Mouse (Mus musculus) heart, embryonic 10.5 days (tissue): ENCODE results near the gene Armh1. TPM values are rescaled to one million over a fixed set of nuclear protein-coding genes. Genes with fewer than 3 reads are reported as not detected.
"Not testable (repeated sequence)": the region's sequence is repeated elsewhere in the genome, so short reads cannot be mapped to it uniquely, and the experiment has no call there.

Source experiments
- DNase-seq: peaks from one replicate; pipeline ENCODE4 v3.0.0-alpha.2; 2017; ENCODE audit warnings: low spot score
- H3K27ac ChIP-seq: fragments of 300-500 bp; sonication (generic); 2 replicates; pipeline ENCODE4 v1.5.1; 2016; ENCODE audit warnings: mild to moderate bottlenecking
- H3K27me3 ChIP-seq: fragments of 300-500 bp; sonication (generic); 2 replicates; pipeline ENCODE4 v1.6.1; 2016; ENCODE audit warnings: mild to moderate bottlenecking; ENCODE audit not compliant: poor library complexity, insufficient read depth, severe bottlenecking
- H3K36me3 ChIP-seq: fragments of 300-500 bp; sonication (generic); 2 replicates; pipeline ENCODE4 v1.6.1; 2016; ENCODE audit warnings: mild to moderate bottlenecking, moderate library complexity
- H3K4me1 ChIP-seq: fragments of 300-500 bp; sonication (generic); 2 replicates; pipeline ENCODE4 v1.6.1; 2016; ENCODE audit warnings: mild to moderate bottlenecking
- H3K4me3 ChIP-seq: fragments of 300-500 bp; sonication (generic); 2 replicates; pipeline ENCODE4 v1.5.1; 2016; ENCODE audit warnings: mild to moderate bottlenecking, moderate library complexity
- H3K9me3 ChIP-seq: fragments of 300-500 bp; sonication (generic); 2 replicates; pipeline ENCODE4 v1.6.1; 2016; ENCODE audit warnings: mild to moderate bottlenecking, moderate library complexity
- WGBS: fragments of 180-500 bp; shearing (Covaris S2); methylation state at CpG from one replicate; pipeline ENCODE4 v1.1.7; 2016; 5-methylcytosine and 5-hydroxymethylcytosine counted together
- polyA plus RNA-seq: library from polyadenylated mRNA; unstranded; fragments of >200 nt; fragmentation: Nextera tagmentation; extraction: Ambion mirVana; gene quantifications from 2 replicates; pipeline ENCODE4 v1.2.1, GENCODE M21; 2016

Gene Armh1
- polyA plus RNA-seq, 1 experiment from 2014 or later, result 0.20 TPM

DNA sequence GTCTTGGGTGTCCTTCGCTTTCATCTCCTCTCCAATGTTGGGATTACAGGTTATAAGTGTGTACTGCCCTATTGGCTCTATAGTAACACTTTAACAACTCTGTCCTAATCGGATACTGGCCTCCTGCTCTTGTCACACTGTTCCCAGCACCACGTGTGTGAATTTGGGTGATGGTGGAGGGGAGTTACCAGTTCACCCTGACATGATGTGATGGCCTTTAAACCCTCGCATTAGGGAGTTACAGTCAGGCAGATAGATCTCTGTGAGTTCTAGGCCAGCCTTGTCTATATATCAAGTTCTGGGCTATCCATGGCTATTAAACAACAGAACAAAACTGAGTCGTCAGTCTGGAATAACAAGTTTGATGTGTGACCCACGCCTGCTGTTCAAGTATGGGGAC is 42.3 kb downstream of the Armh1 start:
- Histone ChIP-seq H3K27me3 (0 out of 2 replicates have a peak, but pooled peaks cover 7% of the 10 kb centered on the region), H3K36me3 (no peaks in the 10 kb centered on the region)

GRCm38 (mm10) chr4:117202992-117203354 is 49.0 kb downstream of the Armh1 start:
- WGBS, result 61% methylated on average over 4 of the region's 4 CpGs
- peak overlapping the region; percentile 54 for H3K4me3 ChIP-seq
- no peaks in the 10 kb centered on the region for H3K36me3 ChIP-seq
- peak overlapping the region; percentile 90; the same call in 1 of the 2 replicates for H3K27ac ChIP-seq
- no peaks in the 10 kb centered on the region for H3K9me3 ChIP-seq
- H3K4me1 ChIP-seq, result no peaks in the 10 kb centered on the region
- no peaks in the 10 kb centered on the region for H3K27me3 ChIP-seq
- DNase-seq, result no peak

More for the DNA sequence above, 42.3 kb downstream of the Armh1 start:
- 0 out of 2 replicates have a peak, but pooled peaks cover 8% of the 10 kb centered on the region for H3K4me1 ChIP-seq
- no peak overlapping the region for H3K4me3 ChIP-seq
- H3K27ac ChIP-seq, result no peak overlapping the region
- no peak for DNase-seq
- 79% methylated on average over 6 of the region's 6 CpGs for WGBS
- no peaks in the 10 kb centered on the region for H3K9me3 ChIP-seq

GRCm38 (mm10) chr4:117202046-117202991 is 49.6 kb downstream of the Armh1 start:
- Histone ChIP-seq H3K27ac (peak overlapping the region; percentile 90), H3K4me1 (no peaks in the 10 kb centered on the region), H3K36me3 (no peaks in the 10 kb centered on the region), H3K4me3 (peak overlapping the region; percentile 54), H3K27me3 (no peaks in the 10 kb centered on the region), H3K9me3 (no peaks in the 10 kb centered on the region)
- no peak for DNase-seq
- under 1% methylated on average over 25 of the region's 25 CpGs for WGBS

DNA sequence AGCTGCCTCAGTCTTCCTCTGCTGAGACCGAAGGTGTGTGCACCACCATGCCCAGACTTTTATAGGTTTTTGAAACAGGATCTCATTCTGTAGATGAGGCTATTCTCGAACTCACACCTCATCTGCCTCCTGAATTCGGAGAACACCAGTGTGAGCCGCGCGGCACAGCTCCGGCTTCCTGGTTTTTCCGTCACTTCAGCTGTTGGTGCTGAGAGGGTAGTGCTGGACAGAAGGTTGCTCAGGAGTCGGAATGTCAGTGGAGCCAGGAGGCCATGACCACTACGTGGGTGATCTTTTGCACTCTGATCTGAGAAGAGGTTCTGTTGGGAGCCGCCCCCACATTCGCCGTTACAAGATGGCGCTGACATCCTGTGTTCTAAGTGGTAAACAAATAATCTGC is 60.1 kb downstream of the Armh1 start:
- Histone ChIP-seq H3K36me3 (no peaks in the 10 kb centered on the region), H3K27ac (no peak overlapping the region), H3K4me3 (no peak overlapping the region), H3K27me3 (no peaks in the 10 kb centered on the region), H3K9me3 (no peaks in the 10 kb centered on the region), H3K4me1 (0 out of 2 replicates have a peak, but pooled peaks cover 4% of the 10 kb centered on the region)
- no peak for DNase-seq
- 95% methylated on average over 14 of the region's 14 CpGs for WGBS

GRCm38 (mm10) chr4:117190660-117191059 is 61.3 kb downstream of the Armh1 start:
- H3K27ac ChIP-seq, result no peak overlapping the region
- 75% methylated on average over 7 of the region's 7 CpGs for WGBS
- DNase-seq, result no peak

DNA sequence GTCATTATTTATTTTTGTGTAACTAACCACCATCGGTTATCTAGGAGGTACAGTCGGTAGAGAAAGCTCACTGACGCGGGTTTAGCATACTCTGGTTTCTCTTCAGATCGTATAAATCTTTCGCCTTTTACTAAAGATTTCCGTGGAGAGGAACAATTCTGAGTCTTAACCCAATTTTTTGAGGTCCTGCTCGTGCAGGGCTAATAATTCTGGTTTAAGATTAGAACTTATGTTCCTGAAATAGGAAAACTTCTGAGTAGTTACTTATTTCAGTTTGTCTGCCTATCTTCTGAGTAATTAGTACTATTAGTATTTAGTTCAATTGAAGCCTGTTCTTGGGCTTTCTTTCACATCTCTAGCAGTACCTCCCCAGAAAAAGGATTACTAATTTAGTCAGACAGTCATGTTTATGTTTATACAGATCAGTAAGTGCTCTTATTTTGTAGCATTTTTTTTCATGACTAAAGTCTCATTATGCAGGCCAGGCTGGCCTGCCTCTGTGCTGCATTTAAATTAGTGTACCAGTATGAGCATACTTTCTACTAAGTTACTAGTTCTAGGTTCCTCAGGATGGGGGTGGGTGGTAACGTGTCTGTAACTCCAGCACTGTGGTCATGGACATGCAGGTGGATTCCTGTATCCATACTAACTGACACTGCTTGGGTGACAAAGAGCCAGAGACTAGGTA is 61.9 kb downstream of the Armh1 start:
- no peaks in the 10 kb centered on the region for H3K27me3 ChIP-seq
- under 1% methylated on average over 9 of the region's 9 CpGs for WGBS
- H3K9me3 ChIP-seq, result no peaks in the 10 kb centered on the region
- peak overlapping the region; percentile 93 for H3K27ac ChIP-seq
- H3K4me1 ChIP-seq, result 0 out of 2 replicates have a peak, but pooled peaks cover 4% of the 10 kb centered on the region
- DNase-seq, result peak; percentile 80
- peak overlapping the region; percentile 47 for H3K4me3 ChIP-seq
- H3K36me3 ChIP-seq, result no peaks in the 10 kb centered on the region

More at GRCm38 (mm10) chr4:117190660-117191059, 61.3 kb downstream of the Armh1 start:
- H3K4me1 ChIP-seq, result 0 out of 2 replicates have a peak, but pooled peaks cover 4% of the 10 kb centered on the region
- H3K36me3 ChIP-seq, result no peaks in the 10 kb centered on the region
- no peak overlapping the region for H3K4me3 ChIP-seq
- H3K27me3 ChIP-seq, result no peaks in the 10 kb centered on the region
- no peaks in the 10 kb centered on the region for H3K9me3 ChIP-seq

DNA sequence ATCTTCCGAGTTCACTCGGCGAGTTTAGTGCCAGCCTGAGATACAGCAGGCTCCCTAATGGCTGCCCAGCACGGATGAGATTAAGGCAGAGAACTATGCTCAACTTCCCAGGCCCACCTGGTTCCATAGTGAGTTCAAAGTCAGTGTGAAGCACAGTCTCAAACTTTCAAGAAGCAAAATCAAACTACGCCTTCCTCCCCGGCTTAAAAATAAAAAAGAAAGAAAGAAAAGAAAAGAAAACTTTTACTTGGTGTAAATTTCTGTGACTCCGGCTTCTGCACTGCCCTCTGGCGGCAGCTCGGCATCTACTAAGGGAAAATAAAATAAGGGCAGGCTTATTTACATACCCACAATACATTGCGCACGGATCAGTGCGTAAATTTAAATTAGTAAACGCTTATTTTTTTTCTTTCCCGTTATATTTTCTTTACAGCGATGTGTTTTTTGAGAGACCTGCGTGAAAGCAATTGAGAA is 62.5 kb downstream of the Armh1 start:
- H3K4me1 ChIP-seq, result 0 out of 2 replicates have a peak, but pooled peaks cover 4% of the 10 kb centered on the region
- H3K27ac ChIP-seq, result peak overlapping the region; percentile 93
- H3K9me3 ChIP-seq, result no peaks in the 10 kb centered on the region
- no peaks in the 10 kb centered on the region for H3K36me3 ChIP-seq
- H3K27me3 ChIP-seq, result no peaks in the 10 kb centered on the region
- WGBS, result under 1% methylated on average over 16 of the region's 16 CpGs
- peak; percentile 88 for DNase-seq
- H3K4me3 ChIP-seq, result peak overlapping the region; percentile 47

DNA sequence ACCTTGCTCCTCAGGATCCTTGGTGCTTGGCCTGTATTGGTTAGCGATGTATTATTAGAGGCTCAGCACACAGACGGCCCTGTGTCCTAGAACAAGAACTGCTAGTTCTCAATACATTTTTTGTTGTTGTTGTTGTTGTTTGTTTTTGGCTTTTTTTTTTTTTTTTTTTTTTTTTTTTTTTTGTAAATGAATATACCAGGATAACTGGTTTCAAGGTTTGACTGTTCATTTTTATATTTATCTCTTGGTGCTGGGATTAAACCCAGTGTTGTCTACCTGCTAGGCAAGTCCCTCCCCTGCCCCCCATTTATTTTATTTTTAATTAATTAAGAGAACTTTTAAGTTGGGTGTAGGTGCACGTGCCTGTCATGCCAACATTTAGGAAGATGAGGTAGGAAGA is 63.0 kb downstream of the Armh1 start:
- Histone ChIP-seq H3K27ac (peak overlapping the region; percentile 93), H3K36me3 (no peaks in the 10 kb centered on the region), H3K9me3 (no peaks in the 10 kb centered on the region), H3K4me3 (peak overlapping the region; percentile 47), H3K27me3 (no peaks in the 10 kb centered on the region), H3K4me1 (0 out of 2 replicates have a peak, but pooled peaks cover 4% of the 10 kb centered on the region)
- no peak for DNase-seq
- 56% methylated on average over 3 of the region's 3 CpGs for WGBS

DNA sequence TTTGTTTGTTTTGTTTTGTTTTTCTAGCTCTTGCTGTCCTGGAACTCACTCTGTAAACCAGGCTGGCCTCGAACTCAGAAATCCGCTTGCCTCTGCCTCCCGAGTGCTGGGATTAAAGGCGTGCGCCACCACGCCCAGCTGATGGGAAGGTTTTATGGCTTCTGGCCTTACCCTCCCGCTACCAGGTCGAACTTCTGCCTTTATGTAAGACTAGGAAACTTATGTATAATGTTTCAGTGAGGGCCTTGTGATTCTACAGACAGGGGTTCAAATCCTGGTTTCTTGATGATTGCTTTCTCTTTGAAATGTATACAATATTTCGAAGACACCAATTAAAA is 69.2 kb downstream of the Armh1 start:
- not testable (repeated sequence) for H3K27me3 ChIP-seq, H3K9me3 ChIP-seq, DNase-seq, H3K4me1 ChIP-seq
- Histone ChIP-seq H3K27ac (peak overlapping the region; percentile 90), H3K36me3 (peaks cover 24% of the 10 kb centered on the region), H3K4me3 (peak overlapping the region; percentile 73)
- WGBS, result 16% methylated on average over 9 of the region's 9 CpGs

DNA sequence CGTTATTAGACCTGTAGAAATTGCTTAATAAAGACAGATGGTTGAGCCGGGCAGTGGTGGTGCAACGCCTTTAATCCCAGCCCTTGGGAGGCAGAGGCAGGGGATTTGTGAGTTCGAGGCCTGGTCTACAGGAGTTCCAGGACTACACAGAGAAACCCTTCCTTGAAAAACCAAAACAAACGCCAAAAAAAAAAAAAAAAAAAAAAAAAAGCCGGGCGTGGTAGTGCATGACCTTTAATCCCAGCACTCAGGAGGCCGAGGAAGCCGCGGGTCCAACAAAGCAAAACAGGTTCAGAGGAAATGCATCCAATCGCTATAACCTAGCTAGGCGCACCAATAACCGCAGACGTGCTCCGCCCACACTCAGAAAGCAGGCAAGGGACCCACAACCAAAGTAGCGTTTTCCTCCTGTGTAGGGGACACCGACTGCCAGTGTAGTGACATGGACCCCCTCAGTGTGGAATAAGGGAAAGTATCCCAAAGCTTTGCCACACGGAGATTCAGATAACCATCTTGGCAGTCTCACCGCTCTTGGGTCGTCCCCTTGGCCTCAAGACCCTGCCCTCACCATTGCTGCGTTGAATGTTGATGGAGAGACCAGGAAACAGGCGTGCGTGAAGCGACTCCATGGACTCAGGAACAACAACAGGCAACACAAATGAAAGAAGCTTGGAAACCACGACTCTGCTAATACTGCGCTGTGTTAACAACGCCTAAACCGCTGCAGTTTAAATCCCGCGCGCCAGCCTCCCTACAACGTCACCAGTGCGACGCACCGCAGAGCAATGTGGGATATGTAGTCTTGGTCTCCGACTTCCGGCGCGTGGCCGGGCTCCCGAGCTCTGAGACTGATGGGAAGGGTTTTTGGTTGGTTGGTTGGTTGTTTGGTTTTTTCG is 69.8 kb downstream of the Armh1 start, which contains the start of gene Kif2c:
TSS of gene Kif2c (minus strand) at position 777 of the 896 bp plus-strand sequence.
- WGBS, result 2% methylated on average over 42 of the region's 42 CpGs

GRCm38 (mm10) chr4:117169936-117170335 is 82.0 kb downstream of the Armh1 start:
- Histone ChIP-seq H3K27ac (no peak overlapping the region), H3K4me1 (no peaks in the 10 kb centered on the region), H3K36me3 (peaks cover 98% of the 10 kb centered on the region), H3K9me3 (no peaks in the 10 kb centered on the region), H3K27me3 (no peaks in the 10 kb centered on the region), H3K4me3 (no peak overlapping the region)
- 89% methylated on average over 5 of the region's 5 CpGs for WGBS
- no peak for DNase-seq

More for the DNA sequence above, 69.8 kb downstream of the Armh1 start, which contains the start of gene Kif2c:
- DNase-seq, result peak; percentile 96
- Histone ChIP-seq H3K9me3 (no peaks in the 10 kb centered on the region), H3K4me3 (peak within 1 kb of the TSS; percentile 73), H3K4me1 (peaks cover 8% of the 10 kb centered on the region; the same call in 1 of the 2 replicates), H3K27ac (peak within 1 kb of the TSS; percentile 90), H3K27me3 (no peaks in the 10 kb centered on the region), H3K36me3 (peaks cover 30% of the 10 kb centered on the region)
